Mouse (Mus musculus) 3T3-L1 (cell line): ENCODE measurements around the gene Olfr313.
A peak's percentile ranks its signal among the peaks of the same experiment; 100 is the strongest.

Experiments
- DNase-seq: peaks from one replicate; pipeline ENCODE4 v3.0.0-alpha.2; 2015; ENCODE audit warnings: low read depth, low spot score

Gene Olfr313

DNA sequence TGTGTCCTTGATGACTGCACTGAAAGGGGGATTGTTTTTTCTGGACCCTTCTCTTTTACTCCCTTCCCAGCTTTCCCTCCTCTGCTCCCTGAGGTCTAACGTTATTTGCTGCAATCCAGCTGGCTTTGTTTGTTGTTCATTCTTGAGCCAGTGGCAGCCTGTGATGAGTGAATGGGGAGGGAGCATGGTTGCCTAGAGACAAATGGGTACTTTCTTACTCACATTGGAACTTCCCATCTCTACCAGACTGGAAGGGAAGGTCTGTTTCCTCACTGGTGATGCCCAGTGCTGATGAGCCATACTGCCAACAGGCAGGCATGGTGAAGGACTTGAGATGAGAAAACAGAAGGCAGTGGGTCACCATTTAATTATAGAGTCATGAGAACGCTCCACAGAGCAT is 34.9 kb downstream of the Olfr313 start:
- peak; percentile 51 for DNase-seq

DNA sequence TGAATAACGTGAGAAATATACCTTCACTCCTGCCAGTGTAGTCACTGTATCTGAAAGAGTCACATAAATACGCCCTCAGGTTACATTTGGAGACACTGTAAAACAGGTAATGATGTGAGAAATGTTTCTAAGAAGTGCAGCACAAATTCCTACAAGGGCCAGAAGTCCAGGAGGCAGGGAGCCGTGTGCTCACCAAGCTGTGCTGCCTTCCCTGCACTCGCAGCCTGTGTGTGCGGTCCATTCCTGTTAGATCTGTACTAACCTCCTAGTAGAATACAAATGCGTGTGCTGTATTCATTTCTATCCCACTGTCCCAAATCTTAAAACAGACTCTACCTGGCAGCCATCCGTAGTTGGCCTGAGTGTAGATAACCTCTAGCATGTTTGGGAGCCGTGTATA is 45.9 kb downstream of the Olfr313 start:
- DNase-seq: no peak

- DNase-seq: peak; percentile 86
Observed at GRCm38 (mm10) chr11:58867039-58867953, 52.5 kb downstream of the Olfr313 start, which contains the start of gene 2810021J22Rik. Gene 2810021J22Rik, plus strand, starts transcription at chr11:58867216.

DNA sequence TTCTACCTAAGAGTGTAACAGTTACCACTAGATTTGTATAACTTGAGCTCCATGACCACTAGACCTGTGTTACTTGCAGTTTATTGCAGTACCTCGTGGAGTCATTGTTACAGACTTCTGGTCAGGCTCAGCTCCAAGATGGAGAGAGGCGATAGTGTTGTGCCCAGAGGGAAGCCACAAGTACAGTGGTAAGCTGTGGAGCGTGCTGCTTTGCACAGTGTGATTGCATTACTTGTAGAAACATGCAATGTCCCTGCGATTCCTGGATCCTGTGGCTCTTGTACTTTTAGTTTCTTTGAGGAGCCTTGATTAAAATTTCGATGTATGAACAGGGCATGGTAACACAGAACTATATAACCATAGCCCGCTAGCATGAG is 53.1 kb downstream of the Olfr313 start:
- no peak for DNase-seq
